Mouse (Mus musculus) adrenal gland, postnatal 25 days (tissue): ENCODE measurements around the gene Mustn1. TPM values are rescaled to one million over a fixed set of nuclear protein-coding genes. Genes with fewer than 3 reads are reported as not detected.

Experiments used
- total RNA-seq: library from RNA; stranded (reverse); gene quantifications from 2 replicates; pipeline ENCODE4 v1.2.3, GENCODE M21; 2021

Mustn1 gene
- total RNA-seq, 1 experiment from 2014 or later, result 2.5 TPM

Other genes starting within 250 kb of the Mustn1 start
- 23.7 and 32.8 TPM in 2 replicates for gene Rft1, start 224.8 kb upstream of the Mustn1 start, total RNA-seq
- gene Sfmbt1, start 164.4 kb upstream of the Mustn1 start, total RNA-seq, result 28.4 and 35.0 TPM in 2 replicates
- 15.4 and 27.1 TPM in 2 replicates for gene Tmem110, start 53.6 kb upstream of the Mustn1 start, total RNA-seq
- gene Itih4, start 7.3 kb downstream of the Mustn1 start, total RNA-seq, result 0.46 and 17.5 TPM in 2 replicates
- gene Itih3, start 44.6 kb downstream of the Mustn1 start, total RNA-seq, result 0.30 and 5.2 TPM in 2 replicates
- gene Itih1, start 64.1 kb downstream of the Mustn1 start, total RNA-seq, result 7.6 TPM in 1 of 2 replicates, not detected in the other
- gene Nek4, start 72.2 kb downstream of the Mustn1 start, total RNA-seq, result 14.3 and 14.8 TPM in 2 replicates
- 42.0 and 56.9 TPM in 2 replicates for gene Glt8d1, start 122.2 kb downstream of the Mustn1 start, total RNA-seq
- 250 and 265 TPM in 2 replicates for gene Spcs1, start 122.5 kb downstream of the Mustn1 start, total RNA-seq
- gene Pbrm1, start 139.9 kb downstream of the Mustn1 start, total RNA-seq, result 49.9 and 66.0 TPM in 2 replicates
- 60.8 and 110 TPM in 2 replicates for gene Gnl3, start 140.0 kb downstream of the Mustn1 start, total RNA-seq
- 67.9 and 77.7 TPM in 2 replicates for gene Smim4, start 249.8 kb downstream of the Mustn1 start, total RNA-seq